Mouse (Mus musculus) liver, adult 2 months (tissue): ENCODE data around the gene Dennd6a. TPM values are rescaled to one million over a fixed set of nuclear protein-coding genes. Genes with fewer than 3 reads are reported as not detected.

Source experiments
- DNase-seq: peaks from one replicate; pipeline ENCODE4 v3.0.0-alpha.2; 2011; ENCODE audit warnings: low read depth, low spot score; ENCODE audit errors: extremely low read depth
- H3K27ac ChIP-seq: fragments of 200-500 bp; replicated peaks from 2 replicates; pipeline ENCODE4 v1.5.1; 2012; ENCODE audit warnings: low read depth, mild to moderate bottlenecking, control low read depth, inconsistent platforms, low read length; ENCODE audit not compliant: insufficient read depth
- H3K27me3 ChIP-seq: fragments of 200-500 bp; 2 replicates; pipeline ENCODE4 v1.6.1; 2012; ENCODE audit warnings: mild to moderate bottlenecking, moderate library complexity, low read length, inconsistent platforms; ENCODE audit not compliant: control insufficient read depth, insufficient read depth
- H3K36me3 ChIP-seq: fragments of 200-500 bp; 2 replicates; pipeline ENCODE4 v1.6.1; 2012; ENCODE audit warnings: low read length, inconsistent platforms; ENCODE audit not compliant: control insufficient read depth, insufficient read depth
- H3K4me1 ChIP-seq: fragments of 200-500 bp; 2 replicates; pipeline ENCODE4 v1.6.1; 2011; ENCODE audit warnings: low read length; ENCODE audit not compliant: control insufficient read depth, insufficient read depth
- H3K4me3 ChIP-seq: fragments of 200-500 bp; 2 replicates; pipeline ENCODE4 v1.5.1; 2011; ENCODE audit warnings: low read depth, mild to moderate bottlenecking, control low read depth, low read length, moderate library complexity; ENCODE audit not compliant: insufficient read depth
- H3K79me2 ChIP-seq: fragments of 200-500 bp; 2 replicates; pipeline ENCODE4 v1.6.1; 2012; ENCODE audit warnings: inconsistent platforms, mild to moderate bottlenecking, low read length, moderate library complexity; ENCODE audit not compliant: control insufficient read depth, insufficient read depth
- H3K9ac ChIP-seq: fragments of 200-500 bp; 2 replicates; pipeline ENCODE4 v1.6.1; 2012; ENCODE audit warnings: low read depth, mild to moderate bottlenecking, control low read depth, inconsistent platforms, low read length
- CTCF ChIP-seq: fragments of 200-500 bp; IDR thresholded peaks from 2 replicates; pipeline ENCODE4 v1.5.1; 2011; ENCODE audit warnings: low read depth, low read length, control low read depth
- POLR2A ChIP-seq: fragments of 200-500 bp; IDR thresholded peaks from 2 replicates; pipeline ENCODE4 v1.6.1; 2011; ENCODE audit warnings: low read length, control low read depth; ENCODE audit not compliant: insufficient read depth; ENCODE audit errors: extremely low read depth
- WGBS: fragments of 180-500 bp; shearing (Covaris S2); methylation state at CpG from one replicate; pipeline ENCODE4 v1.1.7; 2018; 5-methylcytosine and 5-hydroxymethylcytosine counted together
- polyA plus RNA-seq: library from polyadenylated mRNA; depleted of rRNA; stranded (reverse); fragments of >200 nt; gene quantifications from 2 replicates; pipeline ENCODE4 v1.2.3, GENCODE M21; 2012
- total RNA-seq: library from RNA; depleted of rRNA; stranded (reverse); fragments of >200 nt; gene quantifications from 2 replicates; pipeline ENCODE4 v1.2.3, GENCODE M21; 2014

Dennd6a gene
- total and polyA plus RNA-seq, 2 experiments, result 6.2 to 18.5 TPM

DNA sequence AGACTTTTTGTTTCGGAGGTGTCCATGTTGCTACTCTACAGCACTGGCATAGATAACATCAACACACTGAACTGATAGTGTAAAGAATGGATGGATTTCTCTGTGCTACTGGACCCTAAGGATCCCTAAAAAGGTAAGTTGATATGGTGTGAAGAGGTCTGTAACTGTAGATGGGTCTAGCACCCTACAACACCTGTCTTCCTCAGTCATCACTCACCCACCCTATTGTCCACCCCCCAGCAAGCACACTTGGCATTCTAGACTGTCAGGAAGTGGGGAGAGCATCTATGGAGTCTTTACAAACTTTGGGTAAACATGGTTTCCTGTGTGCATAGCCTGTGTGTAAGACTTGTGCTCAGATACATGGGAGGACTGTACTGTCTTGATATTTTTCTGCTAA, 31.5 kb upstream of the Dennd6a start:
- no peaks in the 10 kb centered on the region for H3K79me2 ChIP-seq
- no peak overlapping the region for H3K9ac ChIP-seq
- TF ChIP-seq POLR2A (no peak), CTCF (no peak)
- no peaks in the 10 kb centered on the region for H3K4me1 ChIP-seq
- no peak for DNase-seq
- no peak overlapping the region for H3K27ac ChIP-seq
- H3K27me3 ChIP-seq, result no peaks in the 10 kb centered on the region
- no peaks in the 10 kb centered on the region for H3K36me3 ChIP-seq
- H3K4me3 ChIP-seq, result no peak overlapping the region
- 96% methylated on average over 1 of the region's 1 CpGs for WGBS

- no peak for TF ChIP-seq POLR2A
- TF ChIP-seq CTCF, result no peak
- H3K4me1 ChIP-seq, result no peaks in the 10 kb centered on the region
- H3K9ac ChIP-seq, result no peak overlapping the region
- no peaks in the 10 kb centered on the region for H3K27me3 ChIP-seq
- H3K4me3 ChIP-seq, result no peak overlapping the region
- no peaks in the 10 kb centered on the region for H3K79me2 ChIP-seq
- no peak for DNase-seq
- no peak overlapping the region for H3K27ac ChIP-seq
- 52% methylated on average over 10 of the region's 10 CpGs for WGBS
- H3K36me3 ChIP-seq, result no peaks in the 10 kb centered on the region
Measured at GRCm38 (mm10) chr14:26547516-26548488, 25.9 kb upstream of the Dennd6a start.

- Histone ChIP-seq H3K4me1 (no peaks in the 10 kb centered on the region), H3K79me2 (no peaks in the 10 kb centered on the region), H3K4me3 (no peak overlapping the region), H3K27me3 (no peaks in the 10 kb centered on the region), H3K36me3 (no peaks in the 10 kb centered on the region), H3K27ac (no peak overlapping the region), H3K9ac (no peak overlapping the region)
- no peak for TF ChIP-seq CTCF
- TF ChIP-seq POLR2A, result no peak
- 94% methylated on average over 8 of the region's 8 CpGs for WGBS
- DNase-seq, result no peak
Measured at GRCm38 (mm10) chr14:26550712-26551111, 22.9 kb upstream of the Dennd6a start.

- 90% methylated on average over 2 of the region's 2 CpGs for WGBS
- Histone ChIP-seq H3K79me2 (no peaks in the 10 kb centered on the region), H3K9ac (no peak overlapping the region), H3K4me3 (no peak overlapping the region), H3K4me1 (no peaks in the 10 kb centered on the region), H3K36me3 (no peaks in the 10 kb centered on the region), H3K27me3 (no peaks in the 10 kb centered on the region), H3K27ac (no peak overlapping the region)
- DNase-seq, result no peak
- no peak for TF ChIP-seq POLR2A
- TF ChIP-seq CTCF, result no peak
Measured at GRCm38 (mm10) chr14:26552441-26552840, 21.2 kb upstream of the Dennd6a start.

GRCm38 (mm10) chr14:26552853-26553252, 20.8 kb upstream of the Dennd6a start:
- Histone ChIP-seq H3K4me1 (no peaks in the 10 kb centered on the region), H3K9ac (no peak overlapping the region), H3K27ac (no peak overlapping the region), H3K27me3 (no peaks in the 10 kb centered on the region), H3K4me3 (no peak overlapping the region), H3K36me3 (no peaks in the 10 kb centered on the region), H3K79me2 (no peaks in the 10 kb centered on the region)
- WGBS, result 93% methylated on average over 3 of the region's 3 CpGs
- no peak for TF ChIP-seq CTCF
- no peak for TF ChIP-seq POLR2A
- DNase-seq, result no peak

DNA sequence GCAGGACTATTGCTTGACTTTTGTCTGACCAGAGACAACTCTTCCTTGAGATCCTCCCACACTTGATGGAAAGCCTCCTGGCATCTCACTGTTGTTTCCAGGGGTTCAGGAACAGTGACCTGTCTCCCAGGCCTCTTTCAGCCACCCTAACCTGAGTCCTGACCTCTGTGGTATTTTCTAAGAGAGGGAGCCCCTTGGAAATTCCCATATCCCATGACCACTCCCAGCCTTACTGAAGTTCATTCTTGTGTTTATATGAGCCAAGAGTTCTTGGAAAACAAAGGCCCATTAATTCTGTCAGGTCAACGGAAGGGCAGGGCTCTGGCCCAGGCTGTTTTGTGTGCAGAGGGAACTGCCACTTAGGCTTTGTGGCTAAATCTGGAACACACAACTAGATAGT, 16.1 kb upstream of the Dennd6a start:
- H3K4me3 ChIP-seq, result no peak overlapping the region
- H3K27me3 ChIP-seq, result no peaks in the 10 kb centered on the region
- no peaks in the 10 kb centered on the region for H3K79me2 ChIP-seq
- H3K36me3 ChIP-seq, result no peaks in the 10 kb centered on the region
- H3K4me1 ChIP-seq, result no peaks in the 10 kb centered on the region; the same call in 1 of the 2 replicates
- no peak overlapping the region for H3K9ac ChIP-seq
- TF ChIP-seq CTCF (no peak), POLR2A (no peak)
- peak overlapping the region; percentile 15; the same call in 1 of the 2 replicates for H3K27ac ChIP-seq
- DNase-seq, result no peak
- 59% methylated on average over 1 of the region's 1 CpGs for WGBS
